ENCODE assay signal across 21 mouse cellular contexts in the genomic region with DNA sequence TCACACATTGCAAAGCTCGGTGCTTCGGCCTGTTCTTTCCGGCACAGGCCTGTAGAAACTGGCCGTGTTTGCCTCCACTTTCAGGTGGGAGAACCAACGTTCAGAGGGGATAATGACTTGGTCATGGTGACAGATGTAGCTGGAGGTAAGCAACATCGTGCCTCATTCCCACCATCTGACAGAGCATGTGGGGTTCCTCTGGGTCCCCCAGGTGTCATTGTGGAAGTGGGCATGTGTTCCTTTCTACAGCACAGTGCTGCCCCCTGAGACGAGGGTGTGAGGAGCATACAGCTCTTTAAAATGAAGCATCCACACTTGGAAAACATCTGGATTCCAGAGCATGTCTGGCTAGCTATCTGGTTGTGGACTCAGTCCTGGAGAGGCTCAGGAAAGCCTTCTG. TPM values are rescaled to one million over a fixed set of nuclear protein-coding genes. Genes with fewer than 3 reads are reported as not detected.
"Had no signal": no experiment of that assay in that cellular context is flagged by ENCODE, and none has a peak within 500 bp of the region (broad histone marks: within the 10 kb centered on the region; RNA-seq: fewer than 3 reads in every experiment).

No protein-coding gene starts in this region.

- H3K27ac ChIP-seq: liver, embryonic 13.5 days; midbrain, embryonic 13.5 days had no signal

- H3K4me2 ChIP-seq: liver, embryonic 13.5 days; midbrain, embryonic 13.5 days had no signal

- H3K4me3 ChIP-seq: liver, embryonic 13.5 days; midbrain, embryonic 13.5 days; myocyte had no signal

- DNase-seq: kidney, adult 18-20 months; kidney, adult 9 months; kidney, postnatal 14 days; kidney, postnatal 4 days; left cerebral cortex, postnatal 4 days; liver, embryonic 13.5 days; lung, adult 2 months; lung, postnatal 14 days; thymus, adult 18-20 months; thymus, postnatal 36 days had no signal

- H3K27me3 ChIP-seq: liver, embryonic 13.5 days; midbrain, embryonic 13.5 days had no signal

- ATAC-seq: midbrain, embryonic 13.5 days; midbrain, embryonic 16.5 days had no signal

- H3K36me3 ChIP-seq: liver, embryonic 13.5 days; midbrain, embryonic 13.5 days had no signal

- H3K4me1 ChIP-seq: liver, embryonic 13.5 days; midbrain, embryonic 13.5 days had no signal

- H3K9me3 ChIP-seq: liver, embryonic 13.5 days; midbrain, embryonic 13.5 days had no signal

- H3K9ac ChIP-seq: liver, embryonic 13.5 days; midbrain, embryonic 13.5 days had no signal

RNA-seq across cellular contexts. Expression of gene Cd5, which starts 4.2 kb away (rescaled TPM):
- polyA plus RNA-seq: liver, embryonic 13.5 days; liver, embryonic 16.5 days; myocyte had no signal

RNA-seq across cellular contexts. Expression of gene Pga5, which starts 56.7 kb away (rescaled TPM):
- polyA plus RNA-seq: kidney, embryonic 16.5 days; liver, adult 2 months; liver, embryonic 13.5 days; lung, adult 2 months; lung, embryonic 16.5 days; midbrain, embryonic 13.5 days; midbrain, embryonic 16.5 days; neural tube, embryonic 11.5 days; neural tube, embryonic 14.5 days; small intestine, adult 2 months; spleen, adult 2 months had no signal
